Mouse (Mus musculus) heart, postnatal 0 days (tissue): ENCODE data around the gene Emc1.

Experiments
- CTCF ChIP-seq: IDR thresholded peaks from 2 replicates; pipeline ENCODE4 v1.5.1; 2016; ENCODE audit warnings: antibody characterized with exemption, control low read depth, low read depth
- EP300 ChIP-seq: IDR thresholded peaks from 2 replicates; pipeline ENCODE4 v1.6.1; 2016; ENCODE audit warnings: antibody characterized with exemption, low read depth

- TF ChIP-seq CTCF (no peak), EP300 (no peak)
Observed at GRCm38 (mm10) chr4:139357211-139357610, 4.8 kb downstream of the Emc1 start.
